Mouse (Mus musculus) liver, embryonic 14.5 days (tissue): ENCODE measurements around the gene Kif20b.

Source experiments
- CTCF ChIP-seq: IDR thresholded peaks from 2 replicates; pipeline ENCODE4 v1.5.1; 2016; ENCODE audit warnings: antibody characterized with exemption, low read depth, control low read depth
- EP300 ChIP-seq: IDR thresholded peaks from 2 replicates; pipeline ENCODE4 v1.6.1; 2016; ENCODE audit warnings: antibody characterized with exemption, low read depth

DNA sequence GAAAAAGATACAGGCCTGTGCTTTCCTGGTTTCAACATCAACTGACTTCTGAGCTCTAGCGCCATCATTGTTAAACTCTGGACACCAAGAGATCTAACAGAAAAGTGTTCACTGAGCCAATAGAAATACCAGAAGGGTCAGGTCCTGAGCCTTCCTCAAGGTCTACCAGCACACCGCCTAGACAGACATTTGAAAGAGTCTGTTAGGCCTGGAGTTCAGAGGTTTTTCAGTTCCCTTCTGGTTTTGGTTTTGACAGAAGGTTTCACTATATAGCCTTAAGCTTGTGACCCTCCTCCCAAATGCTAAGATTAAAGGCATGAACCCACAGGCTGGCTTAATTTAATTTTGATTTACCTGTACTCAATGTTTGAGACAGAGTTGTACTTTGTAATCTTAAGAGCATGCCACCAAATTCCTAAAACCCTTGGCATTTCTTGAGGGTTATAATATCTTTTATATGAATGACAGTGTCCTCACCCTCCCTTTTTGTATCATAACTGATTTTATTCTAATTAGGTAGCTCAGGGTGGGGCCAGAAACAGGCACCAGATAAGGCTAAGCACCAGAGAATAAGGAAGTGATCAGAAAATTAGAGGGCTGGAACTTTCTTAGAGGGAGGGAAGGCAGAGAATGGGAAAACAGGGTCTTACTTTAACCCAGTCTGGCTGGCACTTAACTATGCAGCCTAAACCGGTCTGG, 38.5 kb upstream of the Kif20b start:
- TF ChIP-seq CTCF (no peak), EP300 (no peak)
